Mouse (Mus musculus) embryonic facial prominence, embryonic 13.5 days (tissue): Measurements from ENCODE around the gene Auh. TPM values are rescaled to one million over a fixed set of nuclear protein-coding genes. Genes with fewer than 3 reads are reported as not detected.

Source experiments
- ATAC-seq: fragments of 200-750 bp; cut with Nextera tagmentation; 2 replicates; pipeline ENCODE4 v1.8.0; 2017; ENCODE audit warnings: low read depth; ENCODE audit not compliant: insufficient number of reproducible peaks, insufficient read depth, low FRiP score, low TSS enrichment
- H3K27ac ChIP-seq: fragments of 300-500 bp; sonication (generic); 2 replicates; pipeline ENCODE4 v1.5.1; 2015; ENCODE audit warnings: moderate library complexity, mild to moderate bottlenecking, inconsistent platforms
- H3K27me3 ChIP-seq: fragments of 300-500 bp; sonication (generic); 2 replicates; pipeline ENCODE4 v1.6.1; 2015; ENCODE audit warnings: mild to moderate bottlenecking, inconsistent platforms
- H3K36me3 ChIP-seq: fragments of 300-500 bp; sonication (generic); 2 replicates; pipeline ENCODE4 v1.6.1; 2015; ENCODE audit warnings: mild to moderate bottlenecking, inconsistent platforms
- H3K4me1 ChIP-seq: fragments of 300-500 bp; sonication (generic); 2 replicates; pipeline ENCODE4 v1.6.1; 2015; ENCODE audit warnings: inconsistent platforms
- H3K4me2 ChIP-seq: fragments of 300-500 bp; sonication (generic); 2 replicates; pipeline ENCODE4 v1.6.1; 2015; ENCODE audit warnings: moderate library complexity, mild to moderate bottlenecking, inconsistent platforms
- H3K4me3 ChIP-seq: fragments of 300-500 bp; sonication (generic); 2 replicates; pipeline ENCODE4 v1.5.1; 2015; ENCODE audit warnings: mild to moderate bottlenecking, inconsistent platforms
- H3K9ac ChIP-seq: fragments of 300-500 bp; sonication (generic); 2 replicates; pipeline ENCODE4 v1.6.1; 2015; ENCODE audit warnings: mild to moderate bottlenecking, inconsistent platforms
- H3K9me3 ChIP-seq: fragments of 300-500 bp; sonication (generic); 2 replicates; pipeline ENCODE4 v1.6.1; 2016; ENCODE audit warnings: inconsistent platforms
- WGBS: fragments of 180-500 bp; shearing (Covaris S2); methylation state at CpG from one replicate; pipeline ENCODE4 v1.1.7; 2015; ENCODE audit warnings: mixed read lengths; 5-methylcytosine and 5-hydroxymethylcytosine counted together
- polyA plus RNA-seq: library from polyadenylated mRNA; unstranded; fragments of >200 nt; fragmentation: Nextera tagmentation; extraction: Ambion mirVana; gene quantifications from 2 replicates; pipeline ENCODE4 v1.2.1, GENCODE M21; 2015

The Auh gene
- polyA plus RNA-seq, 1 experiment from 2014 or later: 46.4 TPM

- 75% methylated on average over 6 of the region's 6 CpGs for WGBS
- Histone ChIP-seq H3K9me3 (no peaks in the 10 kb centered on the region), H3K4me3 (no peak overlapping the region), H3K36me3 (peaks cover 31% of the 10 kb centered on the region), H3K4me2 (no peak overlapping the region), H3K27me3 (no peaks in the 10 kb centered on the region), H3K9ac (no peak overlapping the region), H3K4me1 (no peaks in the 10 kb centered on the region), H3K27ac (no peak overlapping the region)
- ATAC-seq: no peak
These were observed 32.9 kb upstream of the Auh start for GRCm38 (mm10) chr13:52962361-52962760.

GRCm38 (mm10) chr13:52953779-52954553, 24.5 kb upstream of the Auh start:
- H3K4me1 ChIP-seq: no peaks in the 10 kb centered on the region
- no peaks in the 10 kb centered on the region for H3K36me3 ChIP-seq
- 77% methylated on average over 6 of the region's 6 CpGs for WGBS
- no peak overlapping the region for H3K4me2 ChIP-seq
- H3K9me3 ChIP-seq: no peaks in the 10 kb centered on the region
- no peak overlapping the region for H3K4me3 ChIP-seq
- no peak overlapping the region for H3K27ac ChIP-seq
- no peak overlapping the region for H3K9ac ChIP-seq
- ATAC-seq: no peak
- H3K27me3 ChIP-seq: no peaks in the 10 kb centered on the region

- H3K36me3 ChIP-seq: no peaks in the 10 kb centered on the region
- H3K4me2 ChIP-seq: no peak overlapping the region
- no peaks in the 10 kb centered on the region for H3K27me3 ChIP-seq
- H3K4me3 ChIP-seq: no peak overlapping the region
- no peak overlapping the region for H3K9ac ChIP-seq
- ATAC-seq: no peak
- WGBS: 74% methylated on average over 3 of the region's 3 CpGs
- H3K27ac ChIP-seq: no peak overlapping the region
- H3K9me3 ChIP-seq: no peaks in the 10 kb centered on the region
- no peaks in the 10 kb centered on the region for H3K4me1 ChIP-seq
These were observed 19.7 kb upstream of the Auh start for GRCm38 (mm10) chr13:52949211-52949610.

GRCm38 (mm10) chr13:52947545-52947944, 18.1 kb upstream of the Auh start:
- Histone ChIP-seq H3K4me3 (no peak overlapping the region), H3K4me1 (no peaks in the 10 kb centered on the region), H3K4me2 (no peak overlapping the region), H3K9ac (no peak overlapping the region), H3K27me3 (no peaks in the 10 kb centered on the region), H3K9me3 (no peaks in the 10 kb centered on the region), H3K36me3 (no peaks in the 10 kb centered on the region), H3K27ac (no peak overlapping the region)
- 63% methylated on average over 4 of the region's 4 CpGs for WGBS
- ATAC-seq: no peak

- Histone ChIP-seq H3K27me3 (no peaks in the 10 kb centered on the region), H3K9ac (no peak overlapping the region), H3K4me1 (peaks cover 1% of the 10 kb centered on the region; the same call in 1 of the 2 replicates), H3K4me3 (no peak overlapping the region), H3K9me3 (no peaks in the 10 kb centered on the region), H3K4me2 (no peak overlapping the region), H3K36me3 (no peaks in the 10 kb centered on the region), H3K27ac (no peak overlapping the region)
- no peak for ATAC-seq
- 78% methylated on average over 9 of the region's 9 CpGs for WGBS
These were observed 16.3 kb upstream of the Auh start for GRCm38 (mm10) chr13:52945769-52946168.

- no peak for ATAC-seq
- Histone ChIP-seq H3K4me1 (peaks cover 5% of the 10 kb centered on the region; the same call in 1 of the 2 replicates), H3K4me3 (no peak overlapping the region), H3K36me3 (no peaks in the 10 kb centered on the region), H3K4me2 (no peak overlapping the region), H3K27ac (no peak overlapping the region), H3K27me3 (no peaks in the 10 kb centered on the region), H3K9me3 (no peaks in the 10 kb centered on the region), H3K9ac (no peak overlapping the region)
- 71% methylated on average over 4 of the region's 4 CpGs for WGBS
These were observed 14.6 kb upstream of the Auh start for GRCm38 (mm10) chr13:52944116-52944515.

- ATAC-seq: no peak
- Histone ChIP-seq H3K4me2 (no peak overlapping the region), H3K27me3 (no peaks in the 10 kb centered on the region), H3K4me1 (peaks cover 5% of the 10 kb centered on the region; the same call in 1 of the 2 replicates), H3K9ac (no peak overlapping the region), H3K36me3 (no peaks in the 10 kb centered on the region), H3K4me3 (no peak overlapping the region), H3K9me3 (no peaks in the 10 kb centered on the region), H3K27ac (no peak overlapping the region)
- WGBS: 70% methylated on average over 1 of the region's 1 CpGs
These were observed 13.5 kb upstream of the Auh start for GRCm38 (mm10) chr13:52942876-52943388.

- WGBS: 83% methylated on average over 7 of the region's 7 CpGs
- H3K36me3 ChIP-seq: no peaks in the 10 kb centered on the region
- no peak overlapping the region for H3K4me3 ChIP-seq
- no peak overlapping the region for H3K27ac ChIP-seq
- no peak for ATAC-seq
- H3K4me2 ChIP-seq: no peak overlapping the region
- H3K4me1 ChIP-seq: peaks cover 5% of the 10 kb centered on the region; the same call in 1 of the 2 replicates
- no peaks in the 10 kb centered on the region for H3K27me3 ChIP-seq
- H3K9me3 ChIP-seq: no peaks in the 10 kb centered on the region
- H3K9ac ChIP-seq: no peak overlapping the region
These were observed 11.5 kb upstream of the Auh start for GRCm38 (mm10) chr13:52940956-52941355.

- ATAC-seq: no peak
- Histone ChIP-seq H3K9ac (0 out of 2 replicates have a peak overlapping the region, but pooled peaks have one; percentile 44), H3K27me3 (no peaks in the 10 kb centered on the region)
These were observed 1.1 kb upstream of the Auh start for GRCm38 (mm10) chr13:52930582-52930981.

GRCm38 (mm10) chr13:52928392-52928791, 1.1 kb downstream of the Auh start:
- Histone ChIP-seq H3K4me2 (peak overlapping the region; percentile 70), H3K27me3 (no peaks in the 10 kb centered on the region), H3K9me3 (peaks cover 3% of the 10 kb centered on the region; the same call in 1 of the 2 replicates), H3K9ac (peak overlapping the region; percentile 82), H3K4me1 (peaks cover 25% of the 10 kb centered on the region), H3K4me3 (peak overlapping the region; percentile 69), H3K27ac (0 out of 2 replicates have a peak overlapping the region, but pooled peaks have one; percentile 81), H3K36me3 (no peaks in the 10 kb centered on the region)
- no peak for ATAC-seq
- 65% methylated on average over 9 of the region's 9 CpGs for WGBS

More at GRCm38 (mm10) chr13:52930582-52930981, 1.1 kb upstream of the Auh start:
- Histone ChIP-seq H3K4me2 (no peak overlapping the region), H3K27ac (no peak overlapping the region), H3K36me3 (no peaks in the 10 kb centered on the region), H3K9me3 (no peaks in the 10 kb centered on the region), H3K4me1 (peaks cover 22% of the 10 kb centered on the region), H3K4me3 (no peak overlapping the region)
- 50% methylated on average over 10 of the region's 10 CpGs for WGBS

GRCm38 (mm10) chr13:52924457-52924856, 5.0 kb downstream of the Auh start:
- WGBS: 81% methylated on average over 5 of the region's 5 CpGs
- no peaks in the 10 kb centered on the region for H3K27me3 ChIP-seq
- peaks cover 23% of the 10 kb centered on the region for H3K4me1 ChIP-seq
- ATAC-seq: no peak
- H3K4me3 ChIP-seq: no peak overlapping the region
- H3K4me2 ChIP-seq: no peak overlapping the region
- H3K27ac ChIP-seq: no peak overlapping the region
- H3K36me3 ChIP-seq: no peaks in the 10 kb centered on the region
- no peak overlapping the region for H3K9ac ChIP-seq
- H3K9me3 ChIP-seq: peaks cover 3% of the 10 kb centered on the region; the same call in 1 of the 2 replicates

- no peak for ATAC-seq
- no peak overlapping the region for H3K9ac ChIP-seq
- 70% methylated on average over 8 of the region's 8 CpGs for WGBS
These were observed 7.5 kb downstream of the Auh start for GRCm38 (mm10) chr13:52921966-52922365.

More at GRCm38 (mm10) chr13:52921966-52922365, 7.5 kb downstream of the Auh start:
- Histone ChIP-seq H3K36me3 (0 out of 2 replicates have a peak, but pooled peaks cover 4% of the 10 kb centered on the region), H3K4me1 (0 out of 2 replicates have a peak, but pooled peaks cover 6% of the 10 kb centered on the region), H3K4me3 (no peak overlapping the region), H3K4me2 (no peak overlapping the region), H3K27ac (no peak overlapping the region), H3K27me3 (no peaks in the 10 kb centered on the region), H3K9me3 (peaks cover 3% of the 10 kb centered on the region; the same call in 1 of the 2 replicates)
